Mouse (Mus musculus) erythroid progenitor cell, adult 5-6 weeks (primary cell): ENCODE measurements around the gene Tyrp1. TPM values are rescaled to one million over a fixed set of nuclear protein-coding genes. Genes with fewer than 3 reads are reported as not detected.

Experiments used
- ATAC-seq: replicated peaks from 2 replicates; pipeline ENCODE4 v1.8.0; 2016; ENCODE audit warnings: moderate number of reproducible peaks, mild to moderate bottlenecking, moderate TSS enrichment, inconsistent platforms; ENCODE audit not compliant: poor library complexity, low FRiP score, severe bottlenecking
- total RNA-seq, 2 experiments: library from RNA; stranded (forward) in 1 of 2; stranded (reverse) in 1 of 2; fragments of 150-400 nt in 1 of 2; fragments of 186-747, 209-891 nt in 1 of 2; gene quantifications; 2 replicates each; pipeline versions ENCODE4 v1.2.3 to v1.2.4; 2015 to 2017; ENCODE audit warnings: low replicate concordance in 2 of 2

Tyrp1 gene
- total RNA-seq (2015; ENCODE audit: low replicate concordance) (not detected in 2 replicates), total RNA-seq (2017; ENCODE audit: low replicate concordance) (not detected in 2 replicates)

DNA sequence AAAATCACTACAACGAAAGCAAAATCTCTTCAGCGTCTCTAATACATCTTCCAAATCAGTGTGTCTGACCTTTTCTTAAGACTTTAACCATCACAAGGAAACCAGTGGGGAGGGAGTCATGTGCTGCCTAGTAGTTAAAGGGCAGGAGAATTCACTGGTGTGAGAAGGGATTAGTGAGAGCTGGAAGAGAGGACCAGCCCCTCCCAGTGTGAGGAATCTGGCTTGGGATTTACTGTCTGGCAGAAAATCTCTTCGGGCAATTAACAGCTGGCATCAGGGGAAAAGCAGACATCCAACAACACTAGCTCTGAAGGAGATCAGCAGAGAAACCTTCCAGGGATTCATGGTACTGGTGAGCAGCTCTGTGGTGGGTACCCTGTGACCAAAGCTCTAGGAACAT, at the start of gene Tyrp1:
Gene Tyrp1 (plus strand): TSS at position 74 of the 400 bp plus-strand sequence.
- no peak for ATAC-seq

- no peak for ATAC-seq
Measured at GRCm38 (mm10) chr4:80788339-80788738, 45.6 kb upstream of the Tyrp1 start.

DNA sequence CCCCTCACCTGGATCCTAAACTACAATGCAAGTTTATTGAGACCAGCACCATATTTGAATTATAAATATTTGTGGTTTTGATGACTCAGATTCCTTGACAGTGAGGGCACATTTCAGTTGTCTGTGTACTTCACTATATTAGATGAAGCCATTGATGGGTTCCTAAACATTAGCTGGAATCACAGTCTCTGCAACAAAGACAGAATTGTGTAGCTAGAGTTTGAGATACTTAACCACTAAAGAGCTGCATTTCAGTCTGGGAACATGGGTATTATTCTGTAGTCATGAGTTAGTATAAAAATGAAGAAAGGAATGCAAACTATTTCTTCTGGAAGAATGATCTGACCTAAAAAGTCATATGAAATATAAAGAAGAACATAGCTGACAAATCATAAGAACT, 14.4 kb upstream of the Tyrp1 start:
- ATAC-seq: no peak

GRCm38 (mm10) chr4:80821945-80822344, 12.0 kb upstream of the Tyrp1 start:
- ATAC-seq: no peak

- no peak for ATAC-seq
Measured at GRCm38 (mm10) chr4:80828232-80828631, 5.7 kb upstream of the Tyrp1 start.

GRCm38 (mm10) chr4:80839317-80839716, 5.4 kb downstream of the Tyrp1 start:
- ATAC-seq: no peak

- no peak for ATAC-seq
Measured at GRCm38 (mm10) chr4:80841980-80842379, 8.1 kb downstream of the Tyrp1 start.

- ATAC-seq: no peak
Measured at GRCm38 (mm10) chr4:80843752-80844151, 9.8 kb downstream of the Tyrp1 start.

- ATAC-seq: no peak
Measured at GRCm38 (mm10) chr4:80846052-80846451, 12.1 kb downstream of the Tyrp1 start.

- no peak for ATAC-seq
Measured at GRCm38 (mm10) chr4:80852590-80853425, 18.9 kb downstream of the Tyrp1 start.

- ATAC-seq: no peak
Measured at GRCm38 (mm10) chr4:80855495-80855894, 21.6 kb downstream of the Tyrp1 start.

DNA sequence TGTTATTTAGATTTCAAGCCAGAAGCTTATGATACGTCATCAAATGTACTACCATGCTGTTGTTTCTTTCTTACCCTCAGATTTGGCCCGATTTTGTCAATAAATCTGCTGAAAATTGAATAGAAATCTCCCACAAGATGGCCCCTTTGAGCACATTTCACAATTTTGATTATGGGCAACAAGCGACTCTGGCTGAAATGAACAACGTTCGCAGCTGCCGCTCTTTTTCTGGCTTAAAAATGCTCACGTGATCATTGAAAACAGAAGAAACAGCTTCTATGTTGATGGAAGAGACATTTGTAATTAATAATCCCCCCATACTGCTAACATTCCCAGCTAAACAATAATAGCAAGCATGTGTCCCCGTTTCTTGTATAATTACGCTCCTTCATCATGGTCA, 29.0 kb downstream of the Tyrp1 start:
- no peak for ATAC-seq

GRCm38 (mm10) chr4:80863906-80864305, 30.0 kb downstream of the Tyrp1 start:
- ATAC-seq: no peak

DNA sequence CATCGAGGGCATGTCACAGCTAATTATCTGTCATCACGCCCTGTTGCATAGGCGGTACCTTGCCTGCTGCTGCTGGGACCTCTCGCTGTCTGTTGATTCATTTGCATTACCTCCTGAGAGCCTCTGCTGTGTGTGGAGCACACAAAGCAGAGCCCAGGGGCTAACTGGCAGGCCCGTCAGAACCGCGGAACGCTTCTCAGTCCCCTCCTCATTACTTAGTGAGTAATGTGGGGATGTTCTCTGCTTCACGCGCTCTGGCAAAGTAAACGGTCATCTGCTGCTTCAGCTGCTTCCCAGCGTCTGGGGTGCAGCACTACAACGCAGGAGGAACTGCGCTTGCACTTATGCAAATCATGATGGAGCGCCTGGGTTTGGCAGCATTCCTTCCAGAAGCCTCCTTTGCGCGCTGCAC, 30.6 kb downstream of the Tyrp1 start:
- no peak for ATAC-seq

DNA sequence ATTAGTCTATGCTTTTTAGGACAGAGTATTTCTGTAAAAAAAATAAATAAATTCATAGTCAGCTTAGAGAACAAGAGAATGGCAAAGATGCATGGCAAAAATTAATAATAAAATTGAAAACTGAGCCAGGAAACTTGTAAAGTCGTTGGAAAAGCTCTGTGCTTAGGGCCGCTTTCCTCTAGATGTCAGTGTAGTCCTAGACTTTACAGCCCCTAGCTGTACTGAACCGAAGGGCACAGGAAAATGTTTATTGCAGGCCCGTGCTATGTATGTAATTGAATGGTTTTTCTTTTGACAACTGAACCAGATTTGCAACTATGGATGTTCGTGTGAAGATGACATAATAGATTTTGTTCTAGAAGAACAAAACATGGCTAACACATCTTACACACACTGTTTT, 32.1 kb downstream of the Tyrp1 start:
- no peak for ATAC-seq

DNA sequence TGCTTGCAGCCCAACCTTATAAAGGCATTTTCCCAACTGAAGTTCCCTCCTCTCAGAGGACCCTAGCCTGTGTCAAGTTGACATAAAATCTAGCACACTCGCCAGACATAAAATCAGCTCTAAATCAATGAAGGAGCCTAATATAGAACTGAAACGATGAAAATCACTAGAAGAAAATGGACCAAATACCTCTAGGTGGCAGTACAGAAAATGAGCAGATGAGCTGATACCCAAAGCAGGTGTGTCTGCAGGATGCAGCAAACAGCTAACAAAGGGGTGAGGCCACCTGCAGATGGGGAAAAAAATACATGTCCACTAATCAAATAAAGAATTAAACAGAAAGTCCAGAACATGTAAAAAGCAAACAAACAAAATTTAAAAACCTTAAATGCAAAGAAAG, 35.7 kb downstream of the Tyrp1 start:
- ATAC-seq: no peak

GRCm38 (mm10) chr4:80872847-80873644, 39.1 kb downstream of the Tyrp1 start:
- ATAC-seq: no peak

DNA sequence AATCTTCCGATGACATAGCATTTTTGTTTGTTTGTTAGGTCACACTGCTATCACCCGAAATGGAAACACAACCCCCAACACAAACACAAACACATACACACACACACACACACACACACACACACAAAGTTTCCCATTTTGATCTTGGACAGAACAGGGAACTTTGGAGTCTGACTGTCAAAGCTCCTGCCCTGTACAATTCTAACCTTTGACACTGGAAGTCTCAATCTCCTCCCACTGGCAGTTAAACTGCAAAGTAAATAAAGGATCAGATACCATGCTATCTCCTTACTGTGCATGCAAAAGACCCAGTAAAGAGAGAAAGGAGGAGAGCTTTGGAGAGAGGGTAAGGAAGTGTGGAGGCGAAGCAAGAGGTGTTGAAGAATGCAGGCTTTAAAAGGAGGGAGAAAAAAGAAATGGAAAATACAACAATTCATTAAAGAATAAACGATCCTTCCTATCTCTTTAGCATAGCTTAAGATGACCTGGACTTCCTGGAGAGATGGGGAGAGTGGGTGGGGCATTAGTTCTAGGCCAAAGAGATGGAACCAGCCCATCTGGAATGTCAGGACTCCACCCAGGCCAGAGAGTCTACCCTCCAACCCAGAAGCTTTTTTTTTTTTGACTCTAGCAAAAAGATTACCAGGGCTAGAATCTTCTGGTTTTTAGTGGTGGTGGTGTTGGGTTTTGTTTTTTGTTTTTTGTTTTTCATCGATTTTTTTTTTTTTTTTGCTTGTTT, 40.4 kb downstream of the Tyrp1 start:
- ATAC-seq: no peak

GRCm38 (mm10) chr4:80875055-80875454, 41.1 kb downstream of the Tyrp1 start:
- ATAC-seq: no peak

GRCm38 (mm10) chr4:80881996-80882599, 48.2 kb downstream of the Tyrp1 start:
- no peak for ATAC-seq
